Mouse (Mus musculus) 3T3-L1 (cell line): ENCODE results near the gene Ccdc34.

Source experiments
- DNase-seq: peaks from one replicate; pipeline ENCODE4 v3.0.0-alpha.2; 2015; ENCODE audit warnings: low read depth, low spot score

Gene Ccdc34

DNA sequence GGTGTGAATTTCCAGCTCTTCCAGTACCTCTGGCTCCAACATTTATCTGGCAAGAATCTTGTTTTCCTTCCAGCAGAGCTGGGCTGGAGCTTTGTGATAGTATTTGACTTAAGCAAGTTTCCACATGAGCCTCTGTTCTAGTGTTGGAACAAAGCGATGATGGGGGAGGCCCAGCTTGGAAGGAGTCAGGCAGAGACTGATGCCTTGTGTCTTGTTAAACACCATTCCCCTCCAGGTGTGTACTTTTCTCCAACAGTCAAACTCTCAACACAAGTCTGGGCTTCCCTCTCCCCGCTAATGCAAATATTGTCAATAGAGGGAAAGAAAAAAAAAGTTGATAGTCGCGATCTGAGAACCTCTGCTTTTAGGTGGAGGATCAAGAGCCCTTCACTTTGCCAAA, 196.7 kb downstream of the Ccdc34 start:
- DNase-seq, result no peak

DNA sequence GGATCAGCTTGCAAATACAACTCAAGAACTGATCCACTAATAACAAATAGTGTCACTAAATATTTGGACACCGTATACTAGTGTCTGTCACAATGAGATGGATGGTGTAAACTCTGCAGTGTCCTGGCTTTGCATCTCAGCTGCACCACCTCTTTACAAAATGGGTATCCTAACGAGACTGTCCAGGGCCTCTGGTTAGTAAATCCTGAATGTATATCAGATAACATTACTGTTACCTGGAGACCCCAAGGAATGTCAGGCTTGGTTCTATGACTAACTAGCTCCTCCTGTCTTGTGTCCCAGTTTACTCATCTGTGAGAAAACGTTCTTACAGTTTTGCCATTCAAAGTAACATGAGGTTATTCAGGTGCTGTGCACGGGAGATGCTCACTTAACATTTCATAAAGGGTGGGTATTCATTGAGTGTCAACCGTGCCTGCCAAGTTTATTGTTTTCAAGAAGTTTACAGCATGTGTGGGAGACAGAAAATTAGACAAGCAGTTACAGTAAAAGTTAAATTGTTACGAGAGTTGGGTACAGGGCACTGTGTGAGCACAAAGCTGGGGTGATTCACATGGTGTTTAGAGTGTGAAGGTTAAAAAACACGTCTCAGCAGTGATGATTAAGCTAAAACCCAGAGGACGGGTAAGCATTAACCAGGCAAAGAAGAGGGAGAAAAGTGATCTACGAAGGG, 197.5 kb downstream of the Ccdc34 start:
- DNase-seq, result no peak

- no peak for DNase-seq
Measured at GRCm38 (mm10) chr2:110215685-110216058, 198.1 kb downstream of the Ccdc34 start.

DNA sequence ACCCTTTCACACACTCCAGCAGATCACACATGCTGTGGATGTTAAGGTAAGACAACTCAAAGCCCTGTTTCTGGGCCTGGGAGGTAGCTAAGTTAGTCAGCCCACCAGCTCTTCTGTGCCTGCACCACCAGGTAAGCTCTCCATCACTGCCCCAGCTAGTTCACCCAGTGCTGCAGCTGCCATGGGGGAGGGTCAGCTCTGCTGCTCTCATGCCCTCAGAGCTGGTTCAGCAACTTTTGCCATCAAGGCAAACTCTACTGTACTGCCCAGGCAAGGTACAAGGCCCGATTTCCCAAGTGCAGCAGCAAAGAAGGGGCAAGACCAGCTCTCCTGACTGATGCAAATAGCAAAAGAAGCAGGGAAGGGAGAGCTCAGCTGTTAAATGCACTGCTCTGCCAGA, 202.9 kb downstream of the Ccdc34 start:
- DNase-seq, result no peak

DNA sequence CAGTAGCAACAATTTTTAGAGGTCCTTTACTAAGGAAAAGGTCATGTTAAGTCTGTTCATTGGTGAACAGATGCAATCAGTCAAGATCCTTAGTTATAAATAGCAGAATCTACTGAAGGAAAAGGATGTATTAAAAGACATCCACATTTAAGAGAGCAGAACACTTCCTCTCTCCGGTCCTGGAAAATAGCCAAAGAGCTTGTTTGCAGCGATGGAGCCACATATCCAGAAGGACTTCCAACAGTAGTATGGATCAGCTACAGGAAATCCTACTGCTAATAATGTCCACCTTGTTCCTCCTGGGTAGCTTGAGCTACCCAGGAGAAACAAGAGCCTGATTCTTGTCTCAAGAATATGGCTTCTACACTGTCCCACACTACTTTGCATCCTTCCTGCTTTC, 205.2 kb downstream of the Ccdc34 start:
- no peak for DNase-seq
